Mouse (Mus musculus) CH12.LX (cell line): ENCODE measurements around the gene Tcf7l1. TPM values are rescaled to one million over a fixed set of nuclear protein-coding genes. Genes with fewer than 3 reads are reported as not detected.

Experiments used
- DNase-seq: peaks from one replicate; pipeline ENCODE4 v3.0.0-alpha.2; 2013; ENCODE audit errors: extremely low read depth
- H3K27ac ChIP-seq: 2 replicates; pipeline ENCODE4 v1.5.1; 2012; ENCODE audit warnings: low read depth, mild to moderate bottlenecking, control low read depth, moderate library complexity; ENCODE audit not compliant: insufficient read depth
- H3K27me3 ChIP-seq: replicated peaks from 2 replicates; pipeline ENCODE3; 2012; ENCODE audit warnings: inconsistent platforms
- H3K36me3 ChIP-seq, 2 experiments: replicated peaks in 1 of 2; 2 replicates each; pipeline versions ENCODE3 to v1.6.1; 2012; ENCODE audit warnings: inconsistent platforms in 1 of 2, low read length in 1 of 2, mild to moderate bottlenecking in 1 of 2, mixed read lengths in 1 of 2, moderate library complexity in 1 of 2; ENCODE audit not compliant: control insufficient read depth in 1 of 2, insufficient read depth in 1 of 2
- H3K4me1 ChIP-seq, 2 experiments: 2 replicates each; pipeline ENCODE4 v1.6.1; 2012; ENCODE audit warnings: inconsistent platforms in 1 of 2, moderate library complexity in 1 of 2; ENCODE audit not compliant: insufficient read depth in 2 of 2, control insufficient read depth in 1 of 2
- H3K4me2 ChIP-seq: 2 replicates; pipeline ENCODE4 v1.6.1; 2012; ENCODE audit warnings: low read depth, mild to moderate bottlenecking, control low read depth; ENCODE audit not compliant: poor library complexity, insufficient read depth, severe bottlenecking
- H3K4me3 ChIP-seq, 3 experiments: fragments of 150-350 bp in 1 of 3; sonication (generic) in 1 of 3; replicated peaks in 1 of 3; 2 replicates each; pipeline versions ENCODE3 to v1.5.1; 2011 to 2012; ENCODE audit warnings: low read depth in 2 of 3, low read length in 2 of 3, mild to moderate bottlenecking in 2 of 3, moderate library complexity in 2 of 3, control low read depth in 1 of 3, improper control_type of control experiment in 1 of 3, inconsistent platforms in 1 of 3, mixed read lengths in 1 of 3; ENCODE audit not compliant: poor library complexity in 1 of 3
- H3K79me2 ChIP-seq: replicated peaks from 2 replicates; pipeline ENCODE4 v1.6.1; 2012; ENCODE audit warnings: mild to moderate bottlenecking, moderate library complexity; ENCODE audit not compliant: control insufficient read depth, poor library complexity, insufficient read depth, severe bottlenecking; ENCODE audit errors: extremely low read depth
- H3K9ac ChIP-seq: 2 replicates; pipeline ENCODE4 v1.6.1; 2012; ENCODE audit warnings: low read depth, mild to moderate bottlenecking, control low read depth, moderate library complexity; ENCODE audit not compliant: insufficient read depth
- H3K9me3 ChIP-seq: replicated peaks from 2 replicates; pipeline ENCODE3; 2012; ENCODE audit warnings: low read length, inconsistent platforms, mixed read lengths
- CHD1 ChIP-seq: IDR thresholded peaks from 2 replicates; pipeline ENCODE4 v1.6.1; 2012; ENCODE audit warnings: low read depth, low read length, improper control_type of control experiment, inconsistent platforms
- EP300 ChIP-seq: IDR thresholded peaks from 2 replicates; pipeline ENCODE4 v1.6.1; 2011; ENCODE audit warnings: low read length, improper control_type of control experiment
- HCFC1 ChIP-seq: IDR thresholded peaks from 2 replicates; pipeline ENCODE4 v1.6.1; 2012; ENCODE audit warnings: low read depth, mild to moderate bottlenecking, inconsistent platforms, low read length, improper control_type of control experiment
- IRF4 ChIP-seq: IDR thresholded peaks from 2 replicates; pipeline ENCODE4 v1.6.1; 2014; ENCODE audit warnings: low read depth, mild to moderate bottlenecking, inconsistent platforms, low read length, improper control_type of control experiment
- JUND ChIP-seq: conservative IDR thresholded peaks from 2 replicates; pipeline ENCODE4 v1.6.1; 2011; ENCODE audit warnings: low read depth, low read length, improper control_type of control experiment
- KAT2A ChIP-seq: IDR thresholded peaks from 2 replicates; pipeline ENCODE4 v1.6.1; 2012; ENCODE audit warnings: low read length, improper control_type of control experiment, inconsistent platforms; ENCODE audit not compliant: insufficient replicate concordance
- MAZ ChIP-seq: IDR thresholded peaks from 2 replicates; pipeline ENCODE4 v1.6.1; 2012; ENCODE audit warnings: low read depth, mild to moderate bottlenecking, inconsistent platforms, low read length, improper control_type of control experiment, moderate library complexity
- MEF2A ChIP-seq: IDR thresholded peaks from 2 replicates; pipeline ENCODE4 v1.6.1; 2014; ENCODE audit warnings: low read depth, mild to moderate bottlenecking, inconsistent platforms, low read length, improper control_type of control experiment, borderline replicate concordance
- MXI1 ChIP-seq: IDR thresholded peaks from 2 replicates; pipeline ENCODE4 v1.6.1; 2011; ENCODE audit warnings: mild to moderate bottlenecking, low read depth, low read length, improper control_type of control experiment
- MYC ChIP-seq: IDR thresholded peaks from 2 replicates; pipeline ENCODE4 v1.6.1; 2011; ENCODE audit warnings: low read depth, mild to moderate bottlenecking, improper control_type of control experiment, low read length
- NELFE ChIP-seq: IDR thresholded peaks from 2 replicates; pipeline ENCODE4 v1.6.1; 2011; ENCODE audit warnings: low read depth, low read length, improper control_type of control experiment
- POLR2A ChIP-seq: IDR thresholded peaks from 2 replicates; pipeline ENCODE4 v1.6.1; 2011; ENCODE audit warnings: low read depth, mild to moderate bottlenecking, improper control_type of control experiment, low read length
- POLR2AphosphoS2 ChIP-seq: IDR thresholded peaks from 2 replicates; pipeline ENCODE4 v1.6.1; 2011; ENCODE audit warnings: low read depth, low read length, improper control_type of control experiment
- RAD21 ChIP-seq: IDR thresholded peaks from 2 replicates; pipeline ENCODE4 v1.6.1; 2011; ENCODE audit warnings: low read depth, mild to moderate bottlenecking, low read length, improper control_type of control experiment, moderate library complexity
- RCOR1 ChIP-seq: conservative IDR thresholded peaks from 2 replicates; pipeline ENCODE4 v1.6.1; 2012; ENCODE audit warnings: low read depth, mild to moderate bottlenecking, inconsistent platforms, low read length, improper control_type of control experiment
- SMC3 ChIP-seq: IDR thresholded peaks from 2 replicates; pipeline ENCODE4 v1.6.1; 2011; ENCODE audit warnings: low read depth, low read length, improper control_type of control experiment
- UBTF ChIP-seq: IDR thresholded peaks from 2 replicates; pipeline ENCODE4 v1.6.1; 2012; ENCODE audit warnings: low read depth, mild to moderate bottlenecking, inconsistent platforms, low read length, improper control_type of control experiment, moderate library complexity
- USF2 ChIP-seq: conservative IDR thresholded peaks from 2 replicates; pipeline ENCODE4 v1.6.1; 2011; ENCODE audit warnings: low read depth, low read length, improper control_type of control experiment
- ZC3H11A ChIP-seq: IDR thresholded peaks from 2 replicates; pipeline ENCODE4 v1.6.1; 2012; ENCODE audit warnings: low read depth, mild to moderate bottlenecking, inconsistent platforms, low read length, improper control_type of control experiment
- ZKSCAN1 ChIP-seq: IDR thresholded peaks from 2 replicates; pipeline ENCODE4 v1.6.1; 2012; ENCODE audit warnings: low read depth, inconsistent platforms, low read length, improper control_type of control experiment, borderline replicate concordance
- ZMIZ1 ChIP-seq: IDR thresholded peaks from 2 replicates; pipeline ENCODE4 v1.6.1; 2012; ENCODE audit warnings: low read depth, mild to moderate bottlenecking, inconsistent platforms, low read length, improper control_type of control experiment
- dilution Hi-C: fragments of 300-500 bp; cut with MboI; formaldehyde crosslinking; loops from 2 replicates; pipeline ENCODE4 v1.14.3; 2020; ENCODE audit warnings: low sequenced_read_pairs; ENCODE audit not compliant: extremely low pct_unique_long_range_greater_than_20kb, extremely low pct_ligation_motif_present
- in situ Hi-C: fragments of 300-500 bp; cut with MboI; formaldehyde crosslinking; loops from 3 replicates; pipeline ENCODE4 v1.14.3; 2019; ENCODE audit warnings: low sequenced_read_pairs, low pct_ligation_motif_present, low pct_unique_long_range_greater_than_20kb, mixed read lengths
- polyA plus RNA-seq: library from polyadenylated mRNA; unstranded; fragments of >175 nt; gene quantifications from 2 replicates; pipeline ENCODE4 v1.2.1, GENCODE M21; 2012; ENCODE audit warnings: low read depth; ENCODE audit not compliant: insufficient read length
- total RNA-seq, 2 experiments: library from RNA; depleted of rRNA; stranded (reverse); fragments of 300-350 nt in 1 of 2; fragments of >200 nt in 1 of 2; gene quantifications; 2 replicates each; pipeline ENCODE4 v1.2.3; 2012 to 2014

Tcf7l1 gene
- total and polyA plus RNA-seq, 3 experiments, result 0.13 to 9.9 (median 0.47) TPM

- Histone ChIP-seq H3K27ac (no peak overlapping the region), H3K9ac (no peak overlapping the region), H3K4me1 (peaks cover 0 to 18% of the 10 kb centered on the region in 2 experiments; a peak in 2 of 4 replicates), H3K4me3 (no peak overlapping the region), H3K4me2 (no peak overlapping the region), H3K36me3 (no peaks in the 10 kb centered on the region), H3K9me3 (no peaks in the 10 kb centered on the region), H3K79me2 (no peaks in the 10 kb centered on the region), H3K27me3 (no peaks in the 10 kb centered on the region)
- in situ Hi-C loops, result no loop called here
- TF ChIP-seq MYC, result no peak
- TF ChIP-seq ZKSCAN1, result no peak
- no peak for TF ChIP-seq ZMIZ1
- TF ChIP-seq RAD21, result no peak
- no peak for TF ChIP-seq CHD1
- no peak for TF ChIP-seq EP300
- TF ChIP-seq RCOR1, result no peak
- no peak for TF ChIP-seq KAT2A
- no peak for TF ChIP-seq HCFC1
- TF ChIP-seq USF2, result no peak
- TF ChIP-seq SMC3, result no peak
- TF ChIP-seq IRF4, result no peak
- no peak for DNase-seq
- dilution Hi-C loops, result no loop called here
These were observed 77.5 kb downstream of the Tcf7l1 start for GRCm38 (mm10) chr6:72711508-72712081.

GRCm38 (mm10) chr6:72710897-72711507, 78.1 kb downstream of the Tcf7l1 start:
- dilution Hi-C loops (no loop called here), in situ Hi-C loops (no loop called here)
- H3K9me3 ChIP-seq, result no peaks in the 10 kb centered on the region
- no peaks in the 10 kb centered on the region for H3K36me3 ChIP-seq
- DNase-seq, result no peak
- H3K4me1 ChIP-seq, result peaks cover 0 to 18% of the 10 kb centered on the region in 2 experiments; a peak in 2 of 4 replicates
- no peak overlapping the region for H3K4me3 ChIP-seq
- no peak overlapping the region for H3K4me2 ChIP-seq
- TF ChIP-seq RAD21 (no peak), MEF2A (no peak), EP300 (no peak), POLR2A (no peak), UBTF (no peak), SMC3 (no peak), POLR2AphosphoS2 (no peak), ZMIZ1 (no peak), MXI1 (no peak), CHD1 (no peak), ZC3H11A (no peak), JUND (no peak), NELFE (no peak), MAZ (no peak)
- no peak overlapping the region for H3K9ac ChIP-seq
- no peaks in the 10 kb centered on the region for H3K79me2 ChIP-seq
- no peak overlapping the region for H3K27ac ChIP-seq
- no peaks in the 10 kb centered on the region for H3K27me3 ChIP-seq
